Mouse (Mus musculus) forebrain, postnatal 0 days (tissue): Measurements from ENCODE around the gene Lin7b. TPM values are rescaled to one million over a fixed set of nuclear protein-coding genes. Genes with fewer than 3 reads are reported as not detected.
"Not testable (repeated sequence)": the region's sequence is repeated elsewhere in the genome, so short reads cannot be mapped to it uniquely, and the experiment has no call there.

Experiments
- ATAC-seq: fragments of 200-750 bp; cut with Nextera tagmentation; 2 replicates; pipeline ENCODE4 v1.8.0; 2017; ENCODE audit warnings: mild to moderate bottlenecking, moderate library complexity
- DNase-seq: peaks from one replicate; pipeline ENCODE4 v3.0.0-alpha.2; 2015
- H3K27ac ChIP-seq: fragments of 300-500 bp; sonication (generic); 2 replicates; pipeline ENCODE4 v1.5.1; 2014; ENCODE audit warnings: low read depth, mild to moderate bottlenecking, antibody characterized with exemption, low read length, moderate library complexity, mixed read lengths
- H3K27me3 ChIP-seq: fragments of 300-500 bp; sonication (generic); 2 replicates; pipeline ENCODE4 v1.6.1; 2014; ENCODE audit warnings: mild to moderate bottlenecking, low read length, mixed read lengths; ENCODE audit not compliant: insufficient read depth
- H3K36me3 ChIP-seq: fragments of 300-500 bp; sonication (generic); 2 replicates; pipeline ENCODE4 v1.6.1; 2014; ENCODE audit warnings: mild to moderate bottlenecking, moderate library complexity; ENCODE audit not compliant: insufficient read depth
- H3K4me1 ChIP-seq: fragments of 300-500 bp; sonication (generic); 2 replicates; pipeline ENCODE4 v1.6.1; 2014; ENCODE audit warnings: antibody characterized with exemption; ENCODE audit not compliant: insufficient read depth
- H3K4me2 ChIP-seq: fragments of 300-500 bp; sonication (generic); 2 replicates; pipeline ENCODE4 v1.6.1; 2014; ENCODE audit warnings: low read depth, mild to moderate bottlenecking, moderate library complexity
- H3K4me3 ChIP-seq: fragments of 300-500 bp; sonication (generic); 2 replicates; pipeline ENCODE4 v1.5.1; 2014; ENCODE audit warnings: low read depth, low read length, mixed read lengths
- H3K9ac ChIP-seq: fragments of 300-500 bp; sonication (generic); 2 replicates; pipeline ENCODE4 v1.6.1; 2014; ENCODE audit warnings: mild to moderate bottlenecking
- H3K9me3 ChIP-seq: fragments of 300-500 bp; sonication (generic); 2 replicates; pipeline ENCODE4 v1.6.1; 2016; ENCODE audit warnings: low read length
- CTCF ChIP-seq: sonication (generic); IDR thresholded peaks from 2 replicates; pipeline ENCODE4 v1.5.1; 2016; ENCODE audit warnings: antibody characterized with exemption, control low read depth, low read depth
- WGBS: fragments of 180-500 bp; shearing (Covaris S2); extraction: QIAGEN DNeasy Blood & Tissue Kit; methylation state at CpG from one replicate; pipeline ENCODE4 v1.1.7; 2014; 5-methylcytosine and 5-hydroxymethylcytosine counted together
- polyA plus RNA-seq: library from polyadenylated mRNA; unstranded; fragments of >200 nt; fragmentation: Nextera tagmentation; extraction: Ambion mirVana; gene quantifications from 2 replicates; pipeline ENCODE4 v1.2.1, GENCODE M21; 2015
- total RNA-seq: library from RNA; depleted of rRNA; stranded (reverse); fragments of >200 nt; gene quantifications from 2 replicates; pipeline ENCODE4 v1.2.3, GENCODE M21; 2014

The Lin7b gene
- total and polyA plus RNA-seq, 2 experiments from 2014 or later, result 32.2 to 36.8 TPM

GRCm38 (mm10) chr7:45405091-45406075 lies 35.0 kb upstream of the Lin7b start, which contains the start of gene Kcna7:
Kcna7 (plus strand) TSS chr7:45405653.
- peak within 1 kb of the TSS; percentile 45 for H3K4me2 ChIP-seq
- no peaks in the 10 kb centered on the region for H3K36me3 ChIP-seq
- 0 out of 2 replicates have a peak within 1 kb of the TSS, but pooled peaks have one; percentile 14 for H3K9ac ChIP-seq
- ATAC-seq (no peak), DNase-seq (peak; percentile 54)
- no peaks in the 10 kb centered on the region for H3K9me3 ChIP-seq
- no peak within 1 kb of the TSS for H3K27ac ChIP-seq
- H3K4me3 ChIP-seq, result peak within 1 kb of the TSS; percentile 28
- no peaks in the 10 kb centered on the region for H3K4me1 ChIP-seq
- peak; percentile 81 for TF ChIP-seq CTCF
- WGBS, result 14% methylated on average over 28 of the region's 28 CpGs
- H3K27me3 ChIP-seq, result peaks cover 46% of the 10 kb centered on the region

- no peaks in the 10 kb centered on the region for H3K4me1 ChIP-seq
- H3K9me3 ChIP-seq, result no peaks in the 10 kb centered on the region
- H3K27me3 ChIP-seq, result peaks cover 39% of the 10 kb centered on the region
- peak; percentile 66 for TF ChIP-seq CTCF
- no peak overlapping the region for H3K4me3 ChIP-seq
- DNase-seq, result peak; percentile 66
- no peak overlapping the region for H3K4me2 ChIP-seq
- no peak for ATAC-seq
- WGBS, result 45% methylated on average over 6 of the region's 6 CpGs
- no peak overlapping the region for H3K27ac ChIP-seq
- no peak overlapping the region for H3K9ac ChIP-seq
- no peaks in the 10 kb centered on the region for H3K36me3 ChIP-seq
These were observed 33.3 kb upstream of the Lin7b start for GRCm38 (mm10) chr7:45403532-45404261.

- H3K36me3 ChIP-seq, result no peaks in the 10 kb centered on the region
- H3K9ac ChIP-seq, result no peak overlapping the region
- WGBS, result 71% methylated on average over 10 of the region's 10 CpGs
- H3K27ac ChIP-seq, result no peak overlapping the region
- peaks cover 18% of the 10 kb centered on the region for H3K27me3 ChIP-seq
- no peak overlapping the region for H3K4me2 ChIP-seq
- no peak overlapping the region for H3K4me3 ChIP-seq
- no peaks in the 10 kb centered on the region for H3K9me3 ChIP-seq
- no peaks in the 10 kb centered on the region for H3K4me1 ChIP-seq
- DNase-seq (no peak), ATAC-seq (no peak)
- TF ChIP-seq CTCF, result no peak
These were observed 31.2 kb upstream of the Lin7b start for GRCm38 (mm10) chr7:45401521-45402085.

- Histone ChIP-seq H3K4me2 (no peak overlapping the region), H3K4me3 (no peak overlapping the region), H3K27ac (no peak overlapping the region), H3K9ac (no peak overlapping the region), H3K4me1 (peaks cover 14% of the 10 kb centered on the region), H3K9me3 (no peaks in the 10 kb centered on the region), H3K36me3 (peaks cover 7% of the 10 kb centered on the region), H3K27me3 (no peaks in the 10 kb centered on the region)
- DNase-seq (no peak), ATAC-seq (no peak)
- 72% methylated on average over 2 of the region's 2 CpGs for WGBS
- TF ChIP-seq CTCF, result no peak
These were observed 26.4 kb upstream of the Lin7b start for GRCm38 (mm10) chr7:45396787-45397186.

GRCm38 (mm10) chr7:45396337-45396775 lies 26.0 kb upstream of the Lin7b start:
- H3K36me3 ChIP-seq, result peaks cover 11% of the 10 kb centered on the region
- not testable (repeated sequence) for DNase-seq, H3K9ac ChIP-seq, H3K27me3 ChIP-seq, H3K9me3 ChIP-seq
- TF ChIP-seq CTCF, result peak; percentile 41
- WGBS, result 3% methylated on average over 3 of the region's 3 CpGs
- peak; percentile 59 for ATAC-seq
- H3K27ac ChIP-seq, result peak overlapping the region; percentile 81
- H3K4me2 ChIP-seq, result peak overlapping the region; percentile 55
- H3K4me1 ChIP-seq, result peaks cover 14% of the 10 kb centered on the region
- peak overlapping the region; percentile 90 for H3K4me3 ChIP-seq

GRCm38 (mm10) chr7:45395578-45396336 lies 25.4 kb upstream of the Lin7b start, which contains the start of gene Snrnp70:
Snrnp70 (minus strand) TSS chr7:45395742.
- peak; percentile 100 for DNase-seq
- no peak for TF ChIP-seq CTCF
- Histone ChIP-seq H3K4me1 (peaks cover 14% of the 10 kb centered on the region), H3K4me2 (peak within 1 kb of the TSS; percentile 85), H3K27ac (peak within 1 kb of the TSS; percentile 99), H3K4me3 (peak within 1 kb of the TSS; percentile 90), H3K36me3 (peaks cover 15% of the 10 kb centered on the region), H3K27me3 (no peaks in the 10 kb centered on the region), H3K9ac (peak within 1 kb of the TSS; percentile 80), H3K9me3 (no peaks in the 10 kb centered on the region)
- WGBS, result 2% methylated on average over 60 of the region's 60 CpGs
- peak; percentile 97 for ATAC-seq
